Mouse (Mus musculus): Measurements from ENCODE around the gene Panx3.

DNA sequence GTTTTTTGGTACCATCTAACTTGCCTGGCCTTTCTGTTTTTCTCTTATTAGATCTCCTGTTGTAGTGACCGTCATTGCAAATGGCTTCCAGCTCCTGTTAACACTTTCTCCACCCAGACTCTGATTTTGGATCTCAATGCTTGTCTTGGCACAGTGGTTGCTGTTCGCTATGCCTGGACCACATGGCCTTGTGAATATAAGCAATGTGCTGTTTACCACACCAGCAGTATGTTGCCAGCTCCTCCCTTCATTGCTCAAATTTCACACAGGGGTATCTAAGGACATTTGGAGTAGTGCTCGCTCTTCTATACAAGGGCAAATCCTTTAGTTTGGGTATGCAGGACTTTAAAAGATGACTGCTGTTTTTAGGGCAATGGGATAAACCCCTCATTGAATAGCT, 22.8 kb downstream of the Panx3 start:
- no peak for TF ChIP-seq EP300 (IDR thresholded peaks at IDR 0.05; ENCODE audit: insufficient read depth, low read depth, low read length)
- no peak for TF ChIP-seq POLR2A (IDR thresholded peaks at IDR 0.05; ENCODE audit: insufficient read depth, low read depth, low read length)

Data from heart, adult 2 months (tissue).